Mouse (Mus musculus) midbrain, embryonic 15.5 days (tissue): Measurements from ENCODE around the gene Sash1. TPM values are rescaled to one million over a fixed set of nuclear protein-coding genes. Genes with fewer than 3 reads are reported as not detected.

Source experiments
- ATAC-seq: fragments of 200-750 bp; cut with Nextera tagmentation; replicated peaks from 2 replicates; pipeline ENCODE4 v1.8.0; 2017; ENCODE audit warnings: moderate TSS enrichment
- H3K27ac ChIP-seq: fragments of 300-500 bp; sonication (generic); 2 replicates; pipeline ENCODE4 v1.5.1; 2015; ENCODE audit warnings: mild to moderate bottlenecking, inconsistent platforms
- H3K27me3 ChIP-seq: fragments of 300-500 bp; sonication (generic); replicated peaks from 2 replicates; pipeline ENCODE4 v1.6.1; 2015; ENCODE audit warnings: inconsistent platforms
- H3K36me3 ChIP-seq: fragments of 300-500 bp; sonication (generic); replicated peaks from 2 replicates; pipeline ENCODE4 v1.6.1; 2015; ENCODE audit warnings: inconsistent platforms
- H3K4me1 ChIP-seq: fragments of 300-500 bp; sonication (generic); 2 replicates; pipeline ENCODE4 v1.6.1; 2015; ENCODE audit warnings: inconsistent platforms
- H3K4me2 ChIP-seq: fragments of 300-500 bp; sonication (generic); 2 replicates; pipeline ENCODE4 v1.6.1; 2015; ENCODE audit warnings: inconsistent platforms, mild to moderate bottlenecking, moderate library complexity
- H3K4me3 ChIP-seq: fragments of 300-500 bp; sonication (generic); 2 replicates; pipeline ENCODE4 v1.5.1; 2015; ENCODE audit warnings: mild to moderate bottlenecking, inconsistent platforms
- H3K9ac ChIP-seq: fragments of 300-500 bp; sonication (generic); 2 replicates; pipeline ENCODE4 v1.6.1; 2015; ENCODE audit warnings: mild to moderate bottlenecking, inconsistent platforms
- H3K9me3 ChIP-seq: fragments of 300-500 bp; sonication (generic); 2 replicates; pipeline ENCODE4 v1.6.1; 2016; ENCODE audit warnings: inconsistent platforms
- WGBS: fragments of 180-500 bp; shearing (Covaris S2); methylation state at CpG from one replicate; pipeline ENCODE4 v1.1.7; 2015; ENCODE audit warnings: mixed read lengths; 5-methylcytosine and 5-hydroxymethylcytosine counted together
- polyA plus RNA-seq: library from polyadenylated mRNA; unstranded; fragments of >200 nt; fragmentation: Nextera tagmentation; extraction: Ambion mirVana; gene quantifications from 2 replicates; pipeline ENCODE4 v1.2.1, GENCODE M21; 2015

Gene Sash1
- polyA plus RNA-seq, 1 experiment from 2014 or later = 3.1 TPM

DNA sequence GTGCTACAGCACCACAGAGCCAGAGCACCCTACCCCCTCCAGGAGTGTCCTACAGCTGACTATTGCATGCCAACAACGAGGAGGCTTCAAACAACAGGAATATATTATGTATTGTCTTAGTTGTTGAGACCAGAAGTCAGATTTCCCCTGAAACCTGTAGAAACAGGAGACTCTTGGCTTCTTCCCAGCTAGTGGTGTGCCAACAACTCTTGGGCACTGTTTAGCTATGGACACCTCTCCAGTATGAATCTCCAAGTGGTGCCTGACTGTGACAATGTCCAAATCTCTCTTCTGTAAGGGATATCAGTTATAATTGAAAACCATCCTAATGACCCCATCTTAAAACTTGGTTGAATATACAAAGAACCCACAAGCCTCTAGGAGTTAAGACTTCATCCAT lies 13.9 kb downstream of the Sash1 start:
- ATAC-seq = no peak
- whole genome bisulfite sequencing = 76% methylated on average over 1 of the region's 1 CpGs
- no peak overlapping the region for H3K4me3 ChIP-seq

DNA sequence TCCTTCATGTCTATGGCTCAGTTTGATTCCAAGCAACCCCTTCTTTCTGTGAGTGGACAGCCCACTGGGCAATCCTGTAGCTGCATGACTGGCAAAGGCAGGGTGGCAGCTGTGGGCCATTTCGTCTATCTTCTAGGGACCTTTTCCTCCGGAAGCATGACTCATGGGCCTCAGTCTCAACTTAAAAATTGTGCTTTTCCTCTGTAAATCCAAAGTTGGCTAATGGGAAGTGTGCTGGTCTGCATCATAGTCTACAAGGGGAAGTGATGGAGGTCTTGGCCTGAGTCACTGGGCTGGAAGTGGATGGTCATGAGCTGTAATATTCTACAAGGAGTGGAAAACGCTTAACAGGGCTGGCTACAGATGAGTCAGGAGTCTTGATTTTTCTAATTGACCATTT lies 15.5 kb downstream of the Sash1 start:
- no peaks in the 10 kb centered on the region for H3K4me1 ChIP-seq

More for the DNA sequence above, 13.9 kb downstream of the Sash1 start:
- no peak overlapping the region for H3K9ac ChIP-seq
- H3K4me2 ChIP-seq = no peak overlapping the region
- H3K27ac ChIP-seq = no peak overlapping the region
- H3K27me3 ChIP-seq = no peaks in the 10 kb centered on the region
- H3K36me3 ChIP-seq = no peaks in the 10 kb centered on the region
- no peaks in the 10 kb centered on the region for H3K9me3 ChIP-seq
- H3K4me1 ChIP-seq = no peaks in the 10 kb centered on the region

DNA sequence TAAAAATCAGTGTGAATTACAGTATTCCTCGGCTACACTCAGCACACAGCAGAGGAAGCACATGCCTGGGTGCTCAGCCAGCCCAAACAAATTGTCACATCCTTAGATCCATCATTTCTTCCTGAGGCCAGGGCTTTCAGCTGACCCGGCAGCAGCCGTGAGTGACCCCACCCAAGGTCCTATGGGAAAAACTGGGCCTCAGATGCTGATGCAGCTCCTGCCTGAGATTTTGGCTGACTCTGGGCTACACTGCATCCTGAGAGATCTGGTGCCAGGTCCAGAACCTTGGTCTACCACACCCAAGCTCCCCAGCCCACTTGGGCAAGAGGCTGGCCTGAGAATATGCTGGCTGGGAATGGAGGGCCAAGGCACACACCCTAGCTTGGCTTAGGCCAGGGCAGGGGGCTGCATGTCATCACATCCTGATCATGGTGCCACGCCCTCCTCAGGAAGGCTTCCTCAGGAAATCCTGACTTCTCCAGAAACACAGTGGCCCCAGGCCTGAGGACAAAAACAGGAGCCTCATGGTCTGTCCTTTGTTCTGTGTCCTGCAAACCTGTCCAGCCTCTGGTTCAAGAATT lies 19.7 kb downstream of the Sash1 start:
- H3K9ac ChIP-seq = no peak overlapping the region
- no peak overlapping the region for H3K27ac ChIP-seq
- H3K4me1 ChIP-seq = peaks cover 3% of the 10 kb centered on the region; the same call in 1 of the 2 replicates
- no peaks in the 10 kb centered on the region for H3K36me3 ChIP-seq
- H3K4me3 ChIP-seq = no peak overlapping the region
- ATAC-seq = peak; percentile 43; the same call in 1 of the 2 replicates
- no peaks in the 10 kb centered on the region for H3K9me3 ChIP-seq
- H3K27me3 ChIP-seq = no peaks in the 10 kb centered on the region
- WGBS = 87% methylated on average over 4 of the region's 4 CpGs
- no peak overlapping the region for H3K4me2 ChIP-seq

More for the DNA sequence above, 15.5 kb downstream of the Sash1 start:
- no peaks in the 10 kb centered on the region for H3K9me3 ChIP-seq
- H3K27ac ChIP-seq = no peak overlapping the region
- H3K9ac ChIP-seq = no peak overlapping the region
- H3K4me2 ChIP-seq = no peak overlapping the region
- H3K36me3 ChIP-seq = no peaks in the 10 kb centered on the region
- no peak for ATAC-seq
- no peak overlapping the region for H3K4me3 ChIP-seq
- WGBS = 91% methylated on average over 3 of the region's 3 CpGs
- no peaks in the 10 kb centered on the region for H3K27me3 ChIP-seq

DNA sequence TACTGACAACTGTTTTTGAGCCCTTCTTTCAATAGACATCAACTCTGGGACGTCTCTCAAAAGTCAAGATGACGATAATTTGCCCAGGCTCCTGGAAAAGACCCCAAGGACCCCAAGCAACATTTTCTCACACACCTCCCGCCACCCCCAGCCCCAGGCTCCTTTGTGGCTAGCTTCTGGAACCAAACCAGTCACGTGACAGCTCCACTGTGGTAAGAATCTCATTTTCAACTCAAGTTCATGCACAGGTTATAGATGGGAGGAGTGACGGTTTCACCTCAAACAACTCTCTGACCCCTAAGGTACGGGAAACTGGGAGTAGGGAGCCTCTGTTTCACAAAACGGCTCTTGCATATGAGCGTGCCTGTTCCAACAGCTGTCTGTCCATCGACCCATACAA lies 25.2 kb downstream of the Sash1 start:
- no peak overlapping the region for H3K4me2 ChIP-seq
- 71% methylated on average over 9 of the region's 9 CpGs for WGBS
- no peaks in the 10 kb centered on the region for H3K36me3 ChIP-seq
- no peak overlapping the region for H3K27ac ChIP-seq
- H3K27me3 ChIP-seq = no peaks in the 10 kb centered on the region
- no peak overlapping the region for H3K4me3 ChIP-seq
- no peaks in the 10 kb centered on the region for H3K9me3 ChIP-seq
- peaks cover 3% of the 10 kb centered on the region; the same call in 1 of the 2 replicates for H3K4me1 ChIP-seq
- ATAC-seq = no peak
- H3K9ac ChIP-seq = no peak overlapping the region

DNA sequence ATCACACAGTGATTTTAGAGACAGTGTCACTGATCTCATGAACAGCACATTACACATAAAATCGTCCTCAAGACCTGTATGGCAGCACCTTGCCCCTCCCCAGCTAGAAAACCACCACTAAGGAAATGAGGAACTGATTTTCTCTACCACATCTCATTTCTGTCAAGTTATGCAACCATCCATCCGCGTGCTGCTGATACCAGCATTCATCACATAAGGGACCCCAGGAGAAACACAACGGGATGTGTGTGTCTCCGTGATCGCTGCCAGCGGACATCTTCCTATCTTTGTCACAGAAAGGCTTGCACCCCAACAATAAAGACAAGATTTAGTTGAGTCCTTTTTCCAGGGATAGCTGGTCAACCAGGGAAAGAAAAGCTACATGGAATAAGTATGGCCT lies 27.2 kb downstream of the Sash1 start:
- no peaks in the 10 kb centered on the region for H3K9me3 ChIP-seq
- H3K27me3 ChIP-seq = no peaks in the 10 kb centered on the region
- no peak for ATAC-seq
- H3K4me3 ChIP-seq = no peak overlapping the region
- no peak overlapping the region for H3K9ac ChIP-seq
- H3K4me1 ChIP-seq = no peaks in the 10 kb centered on the region
- H3K4me2 ChIP-seq = no peak overlapping the region
- H3K27ac ChIP-seq = no peak overlapping the region
- 97% methylated on average over 7 of the region's 7 CpGs for WGBS
- H3K36me3 ChIP-seq = no peaks in the 10 kb centered on the region

DNA sequence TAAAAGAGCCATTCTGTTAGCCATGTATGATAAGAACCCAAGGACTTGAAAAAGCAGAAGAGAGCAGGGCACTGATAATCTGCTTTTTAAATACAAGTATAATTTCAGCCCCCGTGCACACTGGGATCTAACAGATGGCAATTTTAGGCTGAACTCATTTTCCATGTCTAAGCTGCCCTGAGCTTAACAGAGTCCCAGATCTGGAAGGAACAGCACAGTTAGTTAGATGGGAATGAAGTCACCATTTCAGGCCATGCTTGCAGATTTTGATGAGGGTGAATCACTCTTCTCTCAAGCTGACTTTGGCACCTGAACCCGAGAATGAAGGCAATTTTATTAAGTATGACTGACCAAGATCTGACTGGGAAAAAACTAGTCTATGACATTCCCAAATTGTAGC lies 28.9 kb downstream of the Sash1 start:
- 76% methylated on average over 2 of the region's 2 CpGs for WGBS
- H3K4me3 ChIP-seq = no peak overlapping the region
- no peaks in the 10 kb centered on the region for H3K36me3 ChIP-seq
- H3K4me1 ChIP-seq = no peaks in the 10 kb centered on the region
- ATAC-seq = no peak
- no peak overlapping the region for H3K9ac ChIP-seq
- H3K9me3 ChIP-seq = no peaks in the 10 kb centered on the region
- no peaks in the 10 kb centered on the region for H3K27me3 ChIP-seq
- no peak overlapping the region for H3K4me2 ChIP-seq
- no peak overlapping the region for H3K27ac ChIP-seq

DNA sequence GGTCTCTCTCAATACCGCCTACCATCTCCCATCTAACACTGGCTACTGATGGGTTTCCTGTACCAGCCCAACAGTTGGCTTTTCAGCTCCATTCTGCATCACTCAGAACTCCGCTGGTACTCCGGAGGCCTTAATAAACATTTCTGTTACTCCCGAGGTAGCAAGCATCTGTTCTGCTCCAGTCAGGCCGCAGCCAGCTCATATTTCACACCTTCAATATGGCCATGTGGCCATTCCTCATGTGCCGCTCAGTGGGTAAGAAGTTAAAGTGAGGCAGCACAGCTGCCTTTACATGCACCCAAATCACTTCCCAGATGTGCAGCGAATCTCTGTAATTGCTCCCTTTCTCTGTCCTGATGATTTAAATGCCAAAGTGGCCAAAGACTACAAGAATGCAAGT lies 32.5 kb downstream of the Sash1 start:
- no peak overlapping the region for H3K27ac ChIP-seq
- no peaks in the 10 kb centered on the region for H3K4me1 ChIP-seq
- ATAC-seq = no peak
- no peaks in the 10 kb centered on the region for H3K9me3 ChIP-seq
- no peak overlapping the region for H3K9ac ChIP-seq
- H3K36me3 ChIP-seq = no peaks in the 10 kb centered on the region
- no peaks in the 10 kb centered on the region for H3K27me3 ChIP-seq
- H3K4me3 ChIP-seq = no peak overlapping the region
- 91% methylated on average over 7 of the region's 7 CpGs for WGBS
- no peak overlapping the region for H3K4me2 ChIP-seq

DNA sequence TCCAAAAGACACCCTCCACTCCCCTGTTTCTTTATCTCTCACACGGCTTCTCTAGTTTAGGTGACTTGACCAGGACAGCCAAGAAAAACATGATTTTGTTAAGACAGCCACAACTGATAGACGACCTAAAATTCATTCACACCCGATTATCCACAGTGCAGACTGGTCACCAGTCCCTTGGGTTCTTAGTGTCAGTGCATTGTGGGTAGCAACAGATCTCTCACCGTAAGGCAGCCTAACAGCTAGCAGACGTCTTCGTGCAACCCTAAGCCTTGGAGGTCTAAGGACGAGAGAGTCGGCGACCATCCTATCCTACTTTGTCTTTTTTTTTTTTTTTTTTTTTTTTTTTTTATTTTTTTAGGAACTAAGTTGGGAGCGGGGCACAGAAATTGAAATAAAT lies 34.2 kb downstream of the Sash1 start:
- no peak overlapping the region for H3K9ac ChIP-seq
- 87% methylated on average over 10 of the region's 10 CpGs for WGBS

DNA sequence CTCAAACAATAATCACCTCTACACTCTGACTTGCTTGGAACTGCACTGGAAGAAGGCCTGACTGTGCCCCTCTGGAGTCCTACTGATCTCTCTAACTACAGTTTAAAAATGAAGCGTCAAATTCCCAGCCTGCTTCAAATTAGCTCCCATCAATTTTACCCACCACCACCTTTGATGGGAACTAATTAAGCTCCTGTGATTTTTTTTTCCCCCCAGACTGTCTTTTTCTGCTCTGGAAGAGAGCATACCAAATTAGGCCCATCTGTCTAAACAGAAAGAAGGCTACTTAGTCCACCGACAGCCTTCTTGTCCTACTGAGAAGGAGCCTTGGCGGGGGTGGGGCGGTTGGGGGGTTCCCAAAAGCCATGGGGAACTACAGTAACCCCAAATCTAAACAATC lies 37.9 kb downstream of the Sash1 start:
- 70% methylated on average over 4 of the region's 4 CpGs for WGBS
- H3K9ac ChIP-seq = no peak overlapping the region
- H3K27ac ChIP-seq = no peak overlapping the region
- H3K27me3 ChIP-seq = no peaks in the 10 kb centered on the region
- no peak for ATAC-seq
- no peaks in the 10 kb centered on the region for H3K4me1 ChIP-seq
- no peaks in the 10 kb centered on the region for H3K9me3 ChIP-seq
- H3K4me2 ChIP-seq = no peak overlapping the region
- no peaks in the 10 kb centered on the region for H3K36me3 ChIP-seq
- no peak overlapping the region for H3K4me3 ChIP-seq

More for the DNA sequence above, 34.2 kb downstream of the Sash1 start:
- Histone ChIP-seq H3K36me3 (no peaks in the 10 kb centered on the region), H3K4me1 (no peaks in the 10 kb centered on the region), H3K9me3 (no peaks in the 10 kb centered on the region), H3K27me3 (no peaks in the 10 kb centered on the region), H3K27ac (no peak overlapping the region), H3K4me2 (no peak overlapping the region), H3K4me3 (no peak overlapping the region)
- ATAC-seq = no peak

DNA sequence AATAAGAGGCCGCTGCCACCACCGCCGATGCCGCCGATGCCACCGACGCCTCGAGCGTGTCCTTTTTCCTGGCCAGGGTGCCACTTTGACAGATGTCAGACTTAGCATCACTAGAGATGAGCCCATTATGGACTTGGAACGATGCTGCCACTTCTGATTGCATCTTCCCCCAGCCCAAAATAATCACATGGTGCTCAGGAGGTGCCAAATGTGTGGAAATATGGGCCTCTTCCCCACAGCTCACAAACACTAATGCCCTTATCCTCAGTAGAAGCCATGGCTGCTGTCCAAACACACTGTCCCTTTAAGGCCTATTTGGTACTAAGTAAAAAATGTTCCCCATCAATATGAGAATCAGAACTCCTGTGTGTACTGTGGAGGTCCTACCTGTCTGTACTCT lies 39.6 kb downstream of the Sash1 start:
- H3K4me2 ChIP-seq = no peak overlapping the region
- no peaks in the 10 kb centered on the region for H3K9me3 ChIP-seq
- no peak for ATAC-seq
- no peaks in the 10 kb centered on the region for H3K27me3 ChIP-seq
- H3K27ac ChIP-seq = no peak overlapping the region
- no peak overlapping the region for H3K4me3 ChIP-seq
- no peak overlapping the region for H3K9ac ChIP-seq
- H3K36me3 ChIP-seq = no peaks in the 10 kb centered on the region
- H3K4me1 ChIP-seq = no peaks in the 10 kb centered on the region
- WGBS = 91% methylated on average over 10 of the region's 10 CpGs

DNA sequence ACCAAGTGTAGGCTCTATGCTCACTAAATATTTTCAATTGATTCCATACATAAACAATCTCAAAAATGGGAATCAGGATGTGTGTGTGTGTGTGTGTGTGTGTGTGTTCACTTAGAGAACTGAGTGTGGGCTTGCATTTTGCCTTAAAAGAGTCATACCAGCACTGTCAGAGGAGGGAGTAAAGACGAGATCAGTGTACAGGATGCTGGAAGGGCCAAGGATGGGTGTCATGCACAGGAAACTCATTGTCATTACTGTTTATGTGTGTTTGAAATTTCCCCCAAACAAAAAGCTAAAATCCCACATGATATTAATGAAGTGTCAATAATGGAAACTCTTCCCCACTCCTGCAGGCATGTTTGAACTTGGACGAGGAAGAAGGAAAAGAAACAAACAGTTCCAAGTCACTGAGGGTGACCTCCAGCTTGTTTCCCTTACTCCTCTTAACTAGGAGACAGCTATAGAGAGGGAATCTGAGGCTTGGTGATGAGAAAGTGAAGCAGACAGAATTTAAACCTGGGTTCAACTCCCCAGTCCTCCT lies 40.6 kb downstream of the Sash1 start:
- H3K9me3 ChIP-seq = no peaks in the 10 kb centered on the region
- H3K27ac ChIP-seq = no peak overlapping the region
- H3K9ac ChIP-seq = no peak overlapping the region
- 69% methylated on average over 2 of the region's 2 CpGs for WGBS
- 0 out of 2 replicates have a peak, but pooled peaks cover 8% of the 10 kb centered on the region for H3K4me1 ChIP-seq
- H3K4me2 ChIP-seq = no peak overlapping the region
- H3K4me3 ChIP-seq = no peak overlapping the region
- H3K36me3 ChIP-seq = no peaks in the 10 kb centered on the region
- no peak for ATAC-seq
- H3K27me3 ChIP-seq = no peaks in the 10 kb centered on the region

DNA sequence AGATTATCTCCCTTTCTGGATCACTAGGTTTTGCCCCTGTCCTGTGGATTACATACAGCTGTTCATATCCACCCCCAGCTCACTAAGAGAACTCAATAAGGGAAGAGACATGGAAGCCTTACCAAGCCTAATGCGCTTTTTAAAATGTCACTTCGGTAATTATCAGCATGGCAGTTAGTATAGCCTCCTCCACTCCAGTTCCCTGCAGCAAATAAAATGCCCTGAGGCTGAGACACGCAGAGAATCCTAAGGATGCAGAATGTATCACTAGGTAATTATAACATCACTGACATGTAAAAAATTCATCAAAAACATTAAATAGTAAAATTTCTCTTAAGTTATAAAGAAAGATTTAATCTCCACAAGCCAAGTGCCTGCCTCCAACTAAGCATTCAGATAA lies 45.9 kb downstream of the Sash1 start:
- no peak overlapping the region for H3K4me3 ChIP-seq
- H3K27me3 ChIP-seq = no peaks in the 10 kb centered on the region
- peak; percentile 53; the same call in 1 of the 2 replicates for ATAC-seq
- H3K4me2 ChIP-seq = no peak overlapping the region
- 0 out of 2 replicates have a peak, but pooled peaks cover 9% of the 10 kb centered on the region for H3K4me1 ChIP-seq
- WGBS = 56% methylated on average over 3 of the region's 3 CpGs
- no peaks in the 10 kb centered on the region for H3K9me3 ChIP-seq
- H3K9ac ChIP-seq = no peak overlapping the region
- H3K27ac ChIP-seq = peak overlapping the region; percentile 50
- no peaks in the 10 kb centered on the region for H3K36me3 ChIP-seq

DNA sequence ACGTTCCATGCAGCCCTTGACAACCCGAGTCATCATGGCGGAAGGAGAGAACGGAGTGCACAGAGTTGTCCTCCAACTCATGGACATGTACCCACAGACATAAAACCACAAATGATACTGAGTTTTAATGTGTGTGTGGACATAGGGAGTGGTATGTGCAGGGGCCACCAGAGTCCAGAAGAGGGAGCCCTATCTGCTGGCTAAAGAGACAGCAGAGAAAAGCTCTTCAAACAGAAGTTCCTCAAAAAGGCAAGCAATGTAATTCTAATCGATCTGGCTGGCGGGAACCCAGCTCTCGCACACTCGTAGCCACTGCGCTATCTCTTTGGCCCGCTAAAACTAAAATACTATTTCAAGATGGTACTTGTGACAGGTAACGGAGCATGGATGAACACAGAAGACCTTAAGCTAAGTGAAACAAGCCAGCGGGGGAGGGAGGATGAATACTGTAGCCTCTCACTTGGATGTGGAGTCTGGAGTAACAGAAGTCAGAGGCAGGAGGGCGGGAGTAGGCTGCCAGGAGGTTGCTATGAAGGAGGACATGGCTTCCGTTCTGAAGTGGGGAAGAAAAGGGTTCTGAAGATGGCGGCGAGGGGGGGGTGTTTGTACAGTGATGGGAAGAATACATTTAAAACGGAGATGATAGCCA lies 51.9 kb downstream of the Sash1 start:
- H3K36me3 ChIP-seq = no peaks in the 10 kb centered on the region
- no peaks in the 10 kb centered on the region for H3K4me1 ChIP-seq
- no peaks in the 10 kb centered on the region for H3K27me3 ChIP-seq
- ATAC-seq = no peak
- 91% methylated on average over 17 of the region's 17 CpGs for WGBS
- H3K9ac ChIP-seq = no peak overlapping the region
- no peak overlapping the region for H3K4me3 ChIP-seq
- no peaks in the 10 kb centered on the region for H3K9me3 ChIP-seq
- no peak overlapping the region for H3K27ac ChIP-seq
- H3K4me2 ChIP-seq = no peak overlapping the region
